Mouse (Mus musculus) CH12.LX (cell line): ENCODE data around the gene Rnf41. TPM values are rescaled to one million over a fixed set of nuclear protein-coding genes. Genes with fewer than 3 reads are reported as not detected.
A peak's percentile ranks its signal among the peaks of the same experiment; 100 is the strongest.

Experiments
- DNase-seq: peaks from one replicate; pipeline ENCODE4 v3.0.0-alpha.2; 2013; ENCODE audit errors: extremely low read depth
- H3K27ac ChIP-seq: 2 replicates; pipeline ENCODE4 v1.5.1; 2012; ENCODE audit warnings: low read depth, mild to moderate bottlenecking, control low read depth, moderate library complexity; ENCODE audit not compliant: insufficient read depth
- H3K27me3 ChIP-seq: replicated peaks from 2 replicates; pipeline ENCODE3; 2012; ENCODE audit warnings: inconsistent platforms
- H3K36me3 ChIP-seq, 2 experiments: replicated peaks in 1 of 2; 2 replicates each; pipeline versions ENCODE3 to v1.6.1; 2012; ENCODE audit warnings: inconsistent platforms in 1 of 2, low read length in 1 of 2, mild to moderate bottlenecking in 1 of 2, mixed read lengths in 1 of 2, moderate library complexity in 1 of 2; ENCODE audit not compliant: control insufficient read depth in 1 of 2, insufficient read depth in 1 of 2
- H3K4me1 ChIP-seq, 2 experiments: 2 replicates each; pipeline ENCODE4 v1.6.1; 2012; ENCODE audit warnings: inconsistent platforms in 1 of 2, moderate library complexity in 1 of 2; ENCODE audit not compliant: insufficient read depth in 2 of 2, control insufficient read depth in 1 of 2
- H3K4me2 ChIP-seq: 2 replicates; pipeline ENCODE4 v1.6.1; 2012; ENCODE audit warnings: low read depth, mild to moderate bottlenecking, control low read depth; ENCODE audit not compliant: poor library complexity, insufficient read depth, severe bottlenecking
- H3K4me3 ChIP-seq, 3 experiments: fragments of 150-350 bp in 1 of 3; sonication (generic) in 1 of 3; replicated peaks in 1 of 3; 2 replicates each; pipeline versions ENCODE3 to v1.5.1; 2011 to 2012; ENCODE audit warnings: low read depth in 2 of 3, low read length in 2 of 3, mild to moderate bottlenecking in 2 of 3, moderate library complexity in 2 of 3, control low read depth in 1 of 3, improper control_type of control experiment in 1 of 3, inconsistent platforms in 1 of 3, mixed read lengths in 1 of 3; ENCODE audit not compliant: poor library complexity in 1 of 3
- H3K79me2 ChIP-seq: replicated peaks from 2 replicates; pipeline ENCODE4 v1.6.1; 2012; ENCODE audit warnings: mild to moderate bottlenecking, moderate library complexity; ENCODE audit not compliant: control insufficient read depth, poor library complexity, insufficient read depth, severe bottlenecking; ENCODE audit errors: extremely low read depth
- H3K9ac ChIP-seq: 2 replicates; pipeline ENCODE4 v1.6.1; 2012; ENCODE audit warnings: low read depth, mild to moderate bottlenecking, control low read depth, moderate library complexity; ENCODE audit not compliant: insufficient read depth
- H3K9me3 ChIP-seq: replicated peaks from 2 replicates; pipeline ENCODE3; 2012; ENCODE audit warnings: low read length, inconsistent platforms, mixed read lengths
- E2F4 ChIP-seq: IDR thresholded peaks from 2 replicates; pipeline ENCODE4 v1.6.1; 2011; ENCODE audit warnings: low read depth, low read length, improper control_type of control experiment; ENCODE audit not compliant: insufficient replicate concordance
- EP300 ChIP-seq: IDR thresholded peaks from 2 replicates; pipeline ENCODE4 v1.6.1; 2011; ENCODE audit warnings: low read length, improper control_type of control experiment
- GABPA ChIP-seq: IDR thresholded peaks from 2 replicates; pipeline ENCODE4 v1.6.1; 2012; ENCODE audit warnings: low read depth, low read length, improper control_type of control experiment, inconsistent platforms; ENCODE audit not compliant: insufficient replicate concordance
- HCFC1 ChIP-seq: IDR thresholded peaks from 2 replicates; pipeline ENCODE4 v1.6.1; 2012; ENCODE audit warnings: low read depth, mild to moderate bottlenecking, inconsistent platforms, low read length, improper control_type of control experiment
- IRF4 ChIP-seq: IDR thresholded peaks from 2 replicates; pipeline ENCODE4 v1.6.1; 2014; ENCODE audit warnings: low read depth, mild to moderate bottlenecking, inconsistent platforms, low read length, improper control_type of control experiment
- JUN ChIP-seq: IDR thresholded peaks from 2 replicates; pipeline ENCODE4 v1.6.1; 2011; ENCODE audit warnings: low read depth, mild to moderate bottlenecking, low read length, improper control_type of control experiment, moderate library complexity; ENCODE audit not compliant: insufficient read depth
- JUND ChIP-seq: conservative IDR thresholded peaks from 2 replicates; pipeline ENCODE4 v1.6.1; 2011; ENCODE audit warnings: low read depth, low read length, improper control_type of control experiment
- KAT2A ChIP-seq: IDR thresholded peaks from 2 replicates; pipeline ENCODE4 v1.6.1; 2012; ENCODE audit warnings: low read length, improper control_type of control experiment, inconsistent platforms; ENCODE audit not compliant: insufficient replicate concordance
- MAX ChIP-seq: IDR thresholded peaks from 2 replicates; pipeline ENCODE4 v1.6.1; 2011; ENCODE audit warnings: low read length, improper control_type of control experiment
- MAZ ChIP-seq: IDR thresholded peaks from 2 replicates; pipeline ENCODE4 v1.6.1; 2012; ENCODE audit warnings: low read depth, mild to moderate bottlenecking, inconsistent platforms, low read length, improper control_type of control experiment, moderate library complexity
- MEF2A ChIP-seq: IDR thresholded peaks from 2 replicates; pipeline ENCODE4 v1.6.1; 2014; ENCODE audit warnings: low read depth, mild to moderate bottlenecking, inconsistent platforms, low read length, improper control_type of control experiment, borderline replicate concordance
- MXI1 ChIP-seq: IDR thresholded peaks from 2 replicates; pipeline ENCODE4 v1.6.1; 2011; ENCODE audit warnings: mild to moderate bottlenecking, low read depth, low read length, improper control_type of control experiment
- MYC ChIP-seq: IDR thresholded peaks from 2 replicates; pipeline ENCODE4 v1.6.1; 2011; ENCODE audit warnings: low read depth, mild to moderate bottlenecking, improper control_type of control experiment, low read length
- NRF1 ChIP-seq: IDR thresholded peaks from 2 replicates; pipeline ENCODE4 v1.6.1; 2014; ENCODE audit warnings: low read depth, mild to moderate bottlenecking, inconsistent platforms, low read length, improper control_type of control experiment, moderate library complexity
- PAX5 ChIP-seq: IDR thresholded peaks from 2 replicates; pipeline ENCODE4 v1.6.1; 2012; ENCODE audit warnings: low read length, inconsistent platforms, mixed read lengths
- POLR2A ChIP-seq: IDR thresholded peaks from 2 replicates; pipeline ENCODE4 v1.6.1; 2011; ENCODE audit warnings: low read depth, mild to moderate bottlenecking, improper control_type of control experiment, low read length
- POLR2AphosphoS2 ChIP-seq: IDR thresholded peaks from 2 replicates; pipeline ENCODE4 v1.6.1; 2011; ENCODE audit warnings: low read depth, low read length, improper control_type of control experiment
- RAD21 ChIP-seq: IDR thresholded peaks from 2 replicates; pipeline ENCODE4 v1.6.1; 2011; ENCODE audit warnings: low read depth, mild to moderate bottlenecking, low read length, improper control_type of control experiment, moderate library complexity
- RCOR1 ChIP-seq: conservative IDR thresholded peaks from 2 replicates; pipeline ENCODE4 v1.6.1; 2012; ENCODE audit warnings: low read depth, mild to moderate bottlenecking, inconsistent platforms, low read length, improper control_type of control experiment
- SIN3A ChIP-seq: IDR thresholded peaks from 2 replicates; pipeline ENCODE4 v1.6.1; 2012; ENCODE audit warnings: low read length, improper control_type of control experiment, inconsistent platforms
- SMC3 ChIP-seq: IDR thresholded peaks from 2 replicates; pipeline ENCODE4 v1.6.1; 2011; ENCODE audit warnings: low read depth, low read length, improper control_type of control experiment
- TBP ChIP-seq: conservative IDR thresholded peaks from 2 replicates; pipeline ENCODE4 v1.6.1; 2011; ENCODE audit warnings: low read depth, low read length, improper control_type of control experiment
- TCF12 ChIP-seq: IDR thresholded peaks from 2 replicates; pipeline ENCODE4 v1.6.1; 2014; ENCODE audit warnings: low read depth, mild to moderate bottlenecking, inconsistent platforms, low read length, improper control_type of control experiment
- UBTF ChIP-seq: IDR thresholded peaks from 2 replicates; pipeline ENCODE4 v1.6.1; 2012; ENCODE audit warnings: low read depth, mild to moderate bottlenecking, inconsistent platforms, low read length, improper control_type of control experiment, moderate library complexity
- USF2 ChIP-seq: conservative IDR thresholded peaks from 2 replicates; pipeline ENCODE4 v1.6.1; 2011; ENCODE audit warnings: low read depth, low read length, improper control_type of control experiment
- ZKSCAN1 ChIP-seq: IDR thresholded peaks from 2 replicates; pipeline ENCODE4 v1.6.1; 2012; ENCODE audit warnings: low read depth, inconsistent platforms, low read length, improper control_type of control experiment, borderline replicate concordance
- dilution Hi-C: fragments of 300-500 bp; cut with MboI; formaldehyde crosslinking; loops from 2 replicates; pipeline ENCODE4 v1.14.3; 2020; ENCODE audit warnings: low sequenced_read_pairs; ENCODE audit not compliant: extremely low pct_unique_long_range_greater_than_20kb, extremely low pct_ligation_motif_present
- in situ Hi-C: fragments of 300-500 bp; cut with MboI; formaldehyde crosslinking; loops from 3 replicates; pipeline ENCODE4 v1.14.3; 2019; ENCODE audit warnings: low sequenced_read_pairs, low pct_ligation_motif_present, low pct_unique_long_range_greater_than_20kb, mixed read lengths
- polyA plus RNA-seq: library from polyadenylated mRNA; unstranded; fragments of >175 nt; gene quantifications from 2 replicates; pipeline ENCODE4 v1.2.1, GENCODE M21; 2012; ENCODE audit warnings: low read depth; ENCODE audit not compliant: insufficient read length
- total RNA-seq, 2 experiments: library from RNA; depleted of rRNA; stranded (reverse); fragments of 300-350 nt in 1 of 2; fragments of >200 nt in 1 of 2; gene quantifications; 2 replicates each; pipeline ENCODE4 v1.2.3; 2012 to 2014

The Rnf41 gene
- total and polyA plus RNA-seq, 3 experiments, result 15.3 to 19.9 (median 17.4) TPM

DNA sequence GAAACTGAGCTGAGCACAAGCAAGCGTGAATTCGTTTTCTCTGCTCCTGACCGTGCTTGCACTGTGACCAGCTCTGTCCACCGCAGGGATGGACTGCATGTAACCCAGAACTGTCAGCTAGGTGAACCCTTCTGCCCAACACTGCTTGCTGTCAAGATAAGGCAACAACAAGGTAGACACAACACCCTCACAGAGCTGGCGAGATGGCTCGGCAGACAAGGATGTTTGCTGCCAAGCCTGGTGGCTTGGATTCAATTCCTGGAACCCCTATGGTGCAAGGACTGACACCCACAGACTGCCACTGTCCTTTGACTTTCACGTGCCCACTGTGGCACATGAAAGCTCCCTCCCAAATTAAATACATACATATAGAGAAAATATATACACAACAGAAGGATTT is 7.5 kb upstream of the Rnf41 start:
- Histone ChIP-seq H3K4me3 (no peak overlapping the region), H3K9ac (no peak overlapping the region), H3K9me3 (no peaks in the 10 kb centered on the region), H3K4me1 (peaks cover 8 to 12% of the 10 kb centered on the region in 2 experiments; a peak in 3 of 4 replicates), H3K27me3 (no peaks in the 10 kb centered on the region), H3K36me3 (peaks cover 17 to 78% of the 10 kb centered on the region in 2 experiments), H3K79me2 (no peaks in the 10 kb centered on the region), H3K27ac (no peak overlapping the region), H3K4me2 (no peak overlapping the region)
- in situ Hi-C loops (no loop called here), dilution Hi-C loops (no loop called here)
- no peak for DNase-seq
- TF ChIP-seq SMC3 (no peak), RAD21 (no peak), UBTF (no peak), ZKSCAN1 (no peak), MAX (no peak), MEF2A (no peak), PAX5 (no peak), EP300 (no peak), JUN (no peak), MXI1 (no peak), GABPA (no peak), TBP (no peak), IRF4 (no peak), TCF12 (no peak), POLR2A (no peak), USF2 (no peak), MAZ (no peak), E2F4 (no peak)

DNA sequence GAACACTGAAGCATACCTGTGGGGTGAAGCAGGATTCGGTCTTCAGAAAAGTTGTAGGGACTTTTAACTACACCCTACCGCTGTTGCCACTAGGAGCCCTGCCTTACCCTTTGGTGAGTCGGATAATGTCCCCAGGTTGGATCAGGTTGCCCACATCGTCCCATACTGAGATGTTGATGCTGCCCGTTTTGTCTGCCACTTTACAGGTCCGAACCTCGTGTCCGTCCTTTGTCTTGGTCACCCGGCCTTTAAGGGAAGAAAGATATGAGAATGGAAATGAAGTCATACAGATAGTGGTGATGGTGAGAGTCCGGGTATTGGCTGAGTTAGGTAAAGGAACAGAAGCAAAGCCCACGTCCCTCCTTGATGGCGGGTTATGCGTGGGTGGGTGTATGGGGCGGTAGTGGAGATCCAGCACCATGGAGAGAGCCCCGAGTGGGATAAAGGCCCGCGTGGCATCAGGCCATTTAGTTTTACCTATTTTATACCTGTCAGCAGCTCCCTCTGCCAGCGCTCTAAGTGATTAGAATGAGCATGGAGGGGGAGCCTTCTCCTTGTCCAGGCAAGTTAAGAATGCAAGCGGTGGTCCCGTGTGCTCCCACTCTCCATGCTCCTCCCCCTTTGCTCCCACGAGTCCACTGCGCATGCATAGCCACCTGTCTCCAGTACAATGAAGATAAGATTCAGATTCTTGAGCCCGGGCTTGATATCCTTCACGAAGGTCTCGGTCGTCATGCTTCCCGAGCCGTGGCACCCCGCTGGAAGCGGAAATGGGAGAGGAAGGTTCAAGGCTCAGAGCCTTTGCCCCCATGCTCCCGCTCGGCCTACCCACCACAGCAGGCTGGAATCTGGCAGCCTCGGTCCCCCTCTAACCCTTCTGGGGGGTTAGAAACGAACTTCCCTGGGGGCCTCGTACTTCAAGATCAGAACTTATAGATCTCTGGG is 2.6 kb upstream of the Rnf41 start:
- Histone ChIP-seq H3K9ac (peak overlapping the region; percentile 84), H3K9me3 (no peaks in the 10 kb centered on the region), H3K36me3 (peaks cover 19 to 41% of the 10 kb centered on the region in 2 experiments), H3K4me3 (peak overlapping the region; percentile 64 to 92 (median 90)), H3K27ac (no peak overlapping the region), H3K4me1 (peaks cover 8 to 28% of the 10 kb centered on the region in 2 experiments; a peak in 3 of 4 replicates), H3K4me2 (peak overlapping the region; percentile 3; the same call in 1 of the 2 replicates), H3K27me3 (no peaks in the 10 kb centered on the region), H3K79me2 (peaks cover 13% of the 10 kb centered on the region)
- dilution Hi-C loops, result no loop called here
- TF ChIP-seq JUND, result no peak
- peak; percentile 8; the same call in 1 of the 2 replicates for TF ChIP-seq POLR2AphosphoS2
- no peak for TF ChIP-seq ZKSCAN1
- TF ChIP-seq MYC, result peak; percentile 62
- no peak for TF ChIP-seq USF2
- peak; percentile 94 for TF ChIP-seq MXI1
- TF ChIP-seq NRF1, result peak; percentile 77
- no peak for TF ChIP-seq E2F4
- no peak for TF ChIP-seq RCOR1
- TF ChIP-seq MEF2A, result no peak
- peak; percentile 89 for TF ChIP-seq SIN3A
- TF ChIP-seq POLR2A, result peak; percentile 53
- no peak for TF ChIP-seq HCFC1
- TF ChIP-seq MAX, result no peak
- TF ChIP-seq KAT2A, result no peak
- no peak for TF ChIP-seq IRF4
- in situ Hi-C loops, result no loop called here
- peak; percentile 40 for DNase-seq
